Mouse (Mus musculus) layer of hippocampus, postnatal 10 days (tissue): ENCODE measurements around the gene Rrm1. TPM values are rescaled to one million over a fixed set of nuclear protein-coding genes. Genes with fewer than 3 reads are reported as not detected.
"Not testable (repeated sequence)": the region's sequence is repeated elsewhere in the genome, so short reads cannot be mapped to it uniquely, and the experiment has no call there.

Source experiments
- DNase-seq, 2 experiments: peaks; one replicate each; pipeline ENCODE4 v3.0.0; 2021; ENCODE audit warnings: low spot score in 2 of 2
- long read RNA-seq: library from polyadenylated mRNA; stranded (forward); transcript quantifications from one replicate; pipeline ENCODE4 v2.0.0, GENCODE M21; 2023
- total RNA-seq, 2 experiments: library from RNA; stranded (reverse); gene quantifications; 2 replicates each; pipeline ENCODE4 v1.2.3; 2021

Gene Rrm1
- 10 to 100 TPM; 15.6 to 18.8 TPM for total RNA-seq
- long read RNA-seq, transcript Rrm1-201 (19 exons, 3,997 nt): major isoform, 19 of 20 reads
- long read RNA-seq, partial matches to known transcripts: 0 of 20 reads
- long read RNA-seq, other reads (novel, unspliced or antisense): 1 of 20 reads

- DNase-seq: peak; percentile 93 to 95
Observed at GRCm38 (mm10) chr7:102441657-102442391, at the start of gene Rrm1. Rrm1 (plus strand) TSS chr7:102441695.

GRCm38 (mm10) chr7:102393898-102394297, 47.6 kb upstream of the Rrm1 start:
- no peak for DNase-seq

- DNase-seq: no peak
Observed at GRCm38 (mm10) chr7:102395894-102396293, 45.6 kb upstream of the Rrm1 start.

- DNase-seq: no peak
Observed at GRCm38 (mm10) chr7:102396331-102396730, 45.2 kb upstream of the Rrm1 start.

- no peak for DNase-seq
Observed at GRCm38 (mm10) chr7:102399180-102399731, 42.2 kb upstream of the Rrm1 start.

- no peak for DNase-seq
Observed at GRCm38 (mm10) chr7:102404118-102404517, 37.4 kb upstream of the Rrm1 start.

- no peak for DNase-seq
Observed at GRCm38 (mm10) chr7:102407440-102407839, 34.1 kb upstream of the Rrm1 start.

GRCm38 (mm10) chr7:102415272-102415671, 26.2 kb upstream of the Rrm1 start:
- not testable (repeated sequence) for DNase-seq

- no peak for DNase-seq
Observed at GRCm38 (mm10) chr7:102415841-102416240, 25.7 kb upstream of the Rrm1 start.

GRCm38 (mm10) chr7:102417398-102417797, 24.1 kb upstream of the Rrm1 start:
- peak; percentile 33 to 53 for DNase-seq

GRCm38 (mm10) chr7:102422036-102422435, 19.5 kb upstream of the Rrm1 start:
- no peak for DNase-seq

GRCm38 (mm10) chr7:102425933-102426685, 15.4 kb upstream of the Rrm1 start:
- no peak for DNase-seq

- no peak for DNase-seq
Observed at GRCm38 (mm10) chr7:102434344-102434743, 7.2 kb upstream of the Rrm1 start.

GRCm38 (mm10) chr7:102440822-102441656, 456 bp upstream of the Rrm1 start:
- no peak for DNase-seq

- no peak for DNase-seq
Observed at GRCm38 (mm10) chr7:102442432-102442831, 937 bp downstream of the Rrm1 start.

GRCm38 (mm10) chr7:102444301-102444700, 2.8 kb downstream of the Rrm1 start:
- no peak for DNase-seq

- no peak for DNase-seq
Observed at GRCm38 (mm10) chr7:102446438-102446837, 4.9 kb downstream of the Rrm1 start.

- DNase-seq: no peak
Observed at GRCm38 (mm10) chr7:102458618-102459380, 17.3 kb downstream of the Rrm1 start.

- no peak for DNase-seq
Observed at GRCm38 (mm10) chr7:102467566-102467965, 26.1 kb downstream of the Rrm1 start.

- no peak for DNase-seq
Observed at GRCm38 (mm10) chr7:102472675-102473074, 31.2 kb downstream of the Rrm1 start.
